Mouse (Mus musculus): ENCODE data around the gene Gm7544.
"Not testable (repeated sequence)": the region's sequence is repeated elsewhere in the genome, so short reads cannot be mapped to it uniquely, and the experiment has no call there.

Gene Gm7544

DNA sequence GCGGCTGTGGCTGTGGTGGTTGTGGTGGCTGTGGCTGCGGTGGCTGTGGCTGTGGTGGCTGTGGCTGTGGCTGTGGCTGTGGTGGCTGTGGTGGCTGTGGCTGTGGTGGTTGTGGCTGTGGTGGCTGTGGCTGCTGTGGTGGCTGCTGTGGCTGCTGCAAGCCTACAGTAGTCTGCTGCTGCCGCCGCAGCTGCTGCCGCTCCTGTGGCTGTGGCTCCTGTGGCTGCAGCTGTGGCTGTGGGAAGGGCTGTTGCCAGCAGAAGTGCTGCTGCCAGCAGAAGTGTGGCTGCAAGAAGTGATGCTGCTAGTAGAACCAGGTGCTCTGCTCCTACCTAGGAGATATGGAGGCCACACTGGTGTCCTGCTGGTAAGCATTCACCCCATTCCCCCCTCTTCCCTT lies 42.4 kb downstream of the Gm7544 start:
- not testable (repeated sequence) for DNase-seq

GRCm38 (mm10) chr1:82913025-82913424 lies 42.8 kb downstream of the Gm7544 start, which contains the start of gene A030005L19Rik:
Gene A030005L19Rik, plus strand, starts transcription at chr1:82913325.
- peak; percentile 7 for DNase-seq

- DNase-seq: no peak
Observed at GRCm38 (mm10) chr1:82905886-82906285, 49.9 kb downstream of the Gm7544 start.
